Mouse (Mus musculus) intestine, postnatal 0 days (tissue): ENCODE data around the gene Dok1. TPM values are rescaled to one million over a fixed set of nuclear protein-coding genes. Genes with fewer than 3 reads are reported as not detected.
A peak's percentile ranks its signal among the peaks of the same experiment; 100 is the strongest.

Experiments
- ATAC-seq: fragments of 200-750 bp; cut with Nextera tagmentation; 2 replicates; pipeline ENCODE4 v1.8.0; 2017; ENCODE audit warnings: mild to moderate bottlenecking, moderate TSS enrichment, moderate library complexity
- H3K27ac ChIP-seq: fragments of 300-500 bp; sonication (generic); 2 replicates; pipeline ENCODE4 v1.5.1; 2014; ENCODE audit warnings: mild to moderate bottlenecking, low read depth, low read length, moderate library complexity
- H3K27me3 ChIP-seq: fragments of 300-500 bp; sonication (generic); replicated peaks from 2 replicates; pipeline ENCODE4 v1.6.1; 2014; ENCODE audit warnings: low read length, mixed read lengths; ENCODE audit not compliant: control insufficient read depth, insufficient read depth
- H3K36me3 ChIP-seq: fragments of 300-500 bp; sonication (generic); 2 replicates; pipeline ENCODE4 v1.6.1; 2014; ENCODE audit warnings: mild to moderate bottlenecking, moderate library complexity; ENCODE audit not compliant: control insufficient read depth, insufficient read depth
- H3K4me1 ChIP-seq: fragments of 300-500 bp; sonication (generic); replicated peaks from 2 replicates; pipeline ENCODE4 v1.6.1; 2014; ENCODE audit warnings: antibody characterized with exemption, low read length, mixed read lengths; ENCODE audit not compliant: control insufficient read depth, insufficient read depth
- H3K4me2 ChIP-seq: fragments of 300-500 bp; sonication (generic); replicated peaks from 2 replicates; pipeline ENCODE4 v1.6.1; 2014; ENCODE audit warnings: low read depth, mild to moderate bottlenecking, moderate library complexity
- H3K4me3 ChIP-seq: fragments of 300-500 bp; sonication (generic); 2 replicates; pipeline ENCODE4 v1.5.1; 2014; ENCODE audit warnings: low read depth, low read length
- H3K9ac ChIP-seq: fragments of 300-500 bp; sonication (generic); 2 replicates; pipeline ENCODE4 v1.6.1; 2014; ENCODE audit warnings: mild to moderate bottlenecking, low read depth, low read length
- H3K9me3 ChIP-seq: fragments of 300-500 bp; sonication (generic); 2 replicates; pipeline ENCODE4 v1.6.1; 2016; ENCODE audit warnings: mixed run types; ENCODE audit not compliant: control insufficient read depth
- CTCF ChIP-seq: sonication (generic); IDR thresholded peaks from 2 replicates; pipeline ENCODE4 v1.5.1; 2016; ENCODE audit warnings: low read depth, mild to moderate bottlenecking, control low read depth, antibody characterized with exemption, moderate library complexity
- WGBS: fragments of 180-500 bp; shearing (Covaris S2); extraction: QIAGEN DNeasy Blood & Tissue Kit; methylation state at CpG from one replicate; pipeline ENCODE4 v1.1.7; 2014; 5-methylcytosine and 5-hydroxymethylcytosine counted together
- polyA plus RNA-seq: library from polyadenylated mRNA; unstranded; fragments of >200 nt; fragmentation: Nextera tagmentation; extraction: Ambion mirVana; gene quantifications from 2 replicates; pipeline ENCODE4 v1.2.1, GENCODE M21; 2015

Gene Dok1
- polyA plus RNA-seq, 1 experiment from 2014 or later, result 7.7 TPM

GRCm38 (mm10) chr6:83040601-83041000 lies 7.3 kb upstream of the Dok1 start:
- no peaks in the 10 kb centered on the region for H3K36me3 ChIP-seq
- no peaks in the 10 kb centered on the region for H3K9me3 ChIP-seq
- H3K4me1 ChIP-seq, result no peaks in the 10 kb centered on the region
- no peak overlapping the region for H3K4me2 ChIP-seq
- H3K27ac ChIP-seq, result no peak overlapping the region
- no peak overlapping the region for H3K4me3 ChIP-seq
- H3K9ac ChIP-seq, result no peak overlapping the region
- no peaks in the 10 kb centered on the region for H3K27me3 ChIP-seq
- TF ChIP-seq CTCF, result no peak
- WGBS, result 85% methylated on average over 5 of the region's 5 CpGs
- ATAC-seq, result no peak

- Histone ChIP-seq H3K4me3 (peak overlapping the region; percentile 23; the same call in 1 of the 2 replicates), H3K27ac (no peak overlapping the region), H3K9ac (no peak overlapping the region), H3K4me1 (no peaks in the 10 kb centered on the region), H3K27me3 (no peaks in the 10 kb centered on the region; the same call in 1 of the 2 replicates), H3K36me3 (no peaks in the 10 kb centered on the region), H3K4me2 (peak overlapping the region; percentile 58), H3K9me3 (no peaks in the 10 kb centered on the region)
- TF ChIP-seq CTCF, result no peak
- peak; percentile 76 for ATAC-seq
- 11% methylated on average over 24 of the region's 24 CpGs for WGBS
Measured at GRCm38 (mm10) chr6:83038496-83039012, 5.3 kb upstream of the Dok1 start.

GRCm38 (mm10) chr6:83037188-83037587 lies 3.9 kb upstream of the Dok1 start:
- H3K9me3 ChIP-seq, result no peaks in the 10 kb centered on the region
- no peak overlapping the region for H3K9ac ChIP-seq
- no peak overlapping the region for H3K27ac ChIP-seq
- no peak overlapping the region for H3K4me2 ChIP-seq
- H3K4me1 ChIP-seq, result no peaks in the 10 kb centered on the region
- H3K4me3 ChIP-seq, result no peak overlapping the region
- 83% methylated on average over 8 of the region's 8 CpGs for WGBS
- no peak for ATAC-seq
- no peak for TF ChIP-seq CTCF
- H3K36me3 ChIP-seq, result no peaks in the 10 kb centered on the region
- no peaks in the 10 kb centered on the region; the same call in 1 of the 2 replicates for H3K27me3 ChIP-seq

GRCm38 (mm10) chr6:83034463-83035055 lies 1.3 kb upstream of the Dok1 start:
- H3K27ac ChIP-seq, result no peak overlapping the region
- peak overlapping the region; percentile 76 for H3K4me3 ChIP-seq
- H3K9me3 ChIP-seq, result no peaks in the 10 kb centered on the region
- 50% methylated on average over 5 of the region's 5 CpGs for WGBS
- no peak for TF ChIP-seq CTCF
- peak overlapping the region; percentile 90 for H3K4me2 ChIP-seq
- no peak overlapping the region for H3K9ac ChIP-seq
- no peaks in the 10 kb centered on the region for H3K4me1 ChIP-seq
- peaks cover 10% of the 10 kb centered on the region; the same call in 1 of the 2 replicates for H3K36me3 ChIP-seq
- H3K27me3 ChIP-seq, result no peaks in the 10 kb centered on the region; the same call in 1 of the 2 replicates
- no peak for ATAC-seq

- Histone ChIP-seq H3K9me3 (no peaks in the 10 kb centered on the region), H3K27ac (0 out of 2 replicates have a peak overlapping the region, but pooled peaks have one; percentile 5), H3K4me1 (no peaks in the 10 kb centered on the region), H3K36me3 (peaks cover 10% of the 10 kb centered on the region; the same call in 1 of the 2 replicates), H3K27me3 (no peaks in the 10 kb centered on the region; the same call in 1 of the 2 replicates), H3K4me2 (peak overlapping the region; percentile 90), H3K9ac (peak overlapping the region; percentile 55), H3K4me3 (peak overlapping the region; percentile 76)
- ATAC-seq, result peak; percentile 52
- WGBS, result under 1% methylated on average over 31 of the region's 31 CpGs
- TF ChIP-seq CTCF, result peak; percentile 43
Measured at GRCm38 (mm10) chr6:83032769-83033191, 491 bp downstream of the Dok1 start.

GRCm38 (mm10) chr6:83031921-83032590 lies 1.2 kb downstream of the Dok1 start:
- WGBS, result 62% methylated on average over 18 of the region's 18 CpGs
- Histone ChIP-seq H3K4me3 (peak overlapping the region; percentile 76), H3K9me3 (no peaks in the 10 kb centered on the region), H3K9ac (no peak overlapping the region), H3K36me3 (peaks cover 10% of the 10 kb centered on the region; the same call in 1 of the 2 replicates), H3K4me1 (no peaks in the 10 kb centered on the region), H3K4me2 (peak overlapping the region; percentile 90), H3K27ac (no peak overlapping the region), H3K27me3 (no peaks in the 10 kb centered on the region; the same call in 1 of the 2 replicates)
- no peak for ATAC-seq
- no peak for TF ChIP-seq CTCF
